Mouse (Mus musculus): Measurements from ENCODE around the gene Clic5. TPM values are rescaled to one million over a fixed set of nuclear protein-coding genes. Genes with fewer than 3 reads are reported as not detected.

The Clic5 gene
- polyA plus RNA-seq, 2 experiments: 0.24 to 0.31 TPM

DNA sequence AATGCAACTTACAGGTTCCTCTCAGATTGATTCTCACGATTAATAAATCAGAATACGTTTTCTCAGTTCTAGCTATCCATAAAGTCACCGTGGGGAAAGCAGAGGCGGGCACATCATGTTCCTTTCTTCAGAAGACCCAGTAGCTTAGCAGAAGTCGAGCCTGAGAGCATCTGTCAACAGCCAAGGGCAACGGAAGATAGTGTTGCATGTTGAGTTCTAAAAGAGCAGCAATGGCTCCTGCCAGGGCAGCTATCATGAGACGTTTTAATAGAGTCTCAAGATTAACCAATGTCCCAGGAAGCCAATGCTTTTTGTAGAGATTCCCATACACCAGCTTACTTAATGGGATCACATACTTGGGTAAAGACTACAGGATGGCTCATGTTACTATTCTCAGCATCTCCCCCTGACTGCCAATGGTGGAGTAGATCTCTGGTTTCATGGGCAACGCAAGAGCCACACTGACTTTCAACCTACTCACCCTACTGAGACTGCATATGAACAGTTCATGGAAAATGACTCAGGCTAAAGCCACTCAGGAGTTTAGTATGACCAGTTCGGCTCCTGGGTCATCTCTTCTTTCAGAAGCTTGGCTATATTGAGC, 26.9 kb downstream of the Clic5 start:
- Histone ChIP-seq H3K4me1 (replicated peaks; ENCODE audit: control insufficient read depth in 2 of 2, insufficient read depth in 2 of 2, low read length in 1 of 2) (0 out of 4 replicates have a peak, but pooled peaks cover 0 to 2% of the 10 kb centered on the region in 2 experiments), H3K27me3 (ENCODE audit: control insufficient read depth, insufficient read depth, low read length) (no peaks in the 10 kb centered on the region), H3K4me3 (ENCODE audit: insufficient read depth in 1 of 2, low read depth in 2 of 2, low read length in 2 of 2) (no peak overlapping the region), H3K27ac (no peak overlapping the region), H3K9ac (replicated peaks) (no peak overlapping the region), H3K36me3 (replicated peaks; ENCODE audit: control insufficient read depth, insufficient read depth, low read depth) (no peaks in the 10 kb centered on the region), H3K9me3 (ENCODE audit: control insufficient read depth, low read length) (no peaks in the 10 kb centered on the region), H3K4me2 (ENCODE audit: low read depth) (no peak overlapping the region)
- no peak for TF ChIP-seq CTCF (IDR thresholded peaks at IDR 0.05; ENCODE audit: low read depth)
- no peak for TF ChIP-seq EP300 (IDR thresholded peaks at IDR 0.05; ENCODE audit: low read depth)
- no peak for ATAC-seq (ENCODE audit: insufficient read depth)
- 63% methylated on average over 9 of the region's 9 CpGs for WGBS (ENCODE audit: insufficient replicate concordance)
- DNase-seq (ENCODE audit: low read depth in 3 of 3, low spot score in 3 of 3): no peak

DNA sequence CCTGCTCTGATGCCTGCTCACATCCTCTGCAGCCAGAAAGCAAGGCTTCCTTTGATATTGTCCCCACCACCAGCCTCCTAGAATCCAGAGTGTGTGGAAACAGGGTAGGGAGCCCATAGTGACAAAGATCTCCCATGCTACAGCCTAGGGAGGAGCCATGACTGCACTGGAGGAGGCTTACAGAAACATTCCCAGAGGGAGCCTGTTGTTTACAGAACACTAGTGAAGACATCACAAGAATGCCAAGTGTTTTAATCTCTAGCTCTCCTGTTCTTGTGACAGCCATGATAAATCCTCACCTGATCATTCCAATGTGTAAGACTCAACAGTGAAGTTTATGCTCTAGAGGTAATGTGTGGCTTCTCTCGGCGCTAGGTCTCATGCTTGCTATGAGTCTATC, 28.8 kb downstream of the Clic5 start:
- ATAC-seq (ENCODE audit: insufficient read depth): no peak
- Histone ChIP-seq H3K27me3 (ENCODE audit: control insufficient read depth, insufficient read depth, low read length) (no peaks in the 10 kb centered on the region), H3K36me3 (replicated peaks; ENCODE audit: control insufficient read depth, insufficient read depth, low read depth) (no peaks in the 10 kb centered on the region), H3K4me2 (ENCODE audit: low read depth) (no peak overlapping the region), H3K4me3 (ENCODE audit: insufficient read depth in 1 of 2, low read depth in 2 of 2, low read length in 2 of 2) (no peak overlapping the region), H3K27ac (no peak overlapping the region), H3K9me3 (ENCODE audit: control insufficient read depth, low read length) (no peaks in the 10 kb centered on the region), H3K9ac (replicated peaks) (no peak overlapping the region), H3K4me1 (replicated peaks; ENCODE audit: control insufficient read depth in 2 of 2, insufficient read depth in 2 of 2, low read length in 1 of 2) (no peaks in the 10 kb centered on the region)
- 39% methylated on average over 2 of the region's 2 CpGs for WGBS (ENCODE audit: insufficient replicate concordance)
- DNase-seq (ENCODE audit: low read depth in 3 of 3, low spot score in 3 of 3): no peak
- TF ChIP-seq EP300 (IDR thresholded peaks at IDR 0.05; ENCODE audit: low read depth): no peak
- TF ChIP-seq CTCF (IDR thresholded peaks at IDR 0.05; ENCODE audit: low read depth): no peak

DNA sequence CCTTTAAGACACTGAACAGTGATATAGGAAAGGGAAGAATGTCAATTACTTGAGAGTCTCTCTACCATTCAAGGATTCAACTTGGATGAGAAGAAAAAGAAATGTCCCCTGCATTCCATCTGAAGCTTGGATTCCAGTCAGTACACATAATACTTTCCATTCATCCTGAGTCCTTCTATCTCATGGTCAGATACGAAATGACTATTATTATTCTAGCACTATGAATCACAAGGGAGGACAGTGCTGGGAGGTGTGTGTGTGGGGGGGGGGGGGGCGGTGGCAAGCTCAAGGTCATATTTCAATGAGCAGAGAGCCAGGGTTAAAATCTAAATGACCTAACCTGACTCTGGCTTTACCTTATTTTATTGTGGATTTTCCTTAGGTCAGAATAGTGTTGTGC, 31.6 kb downstream of the Clic5 start:
- Histone ChIP-seq H3K36me3 (replicated peaks; ENCODE audit: control insufficient read depth, insufficient read depth, low read depth) (no peaks in the 10 kb centered on the region), H3K9me3 (ENCODE audit: control insufficient read depth, low read length) (no peaks in the 10 kb centered on the region), H3K27ac (no peak overlapping the region), H3K4me2 (ENCODE audit: low read depth) (no peak overlapping the region), H3K4me1 (replicated peaks; ENCODE audit: control insufficient read depth in 2 of 2, insufficient read depth in 2 of 2, low read length in 1 of 2) (no peaks in the 10 kb centered on the region), H3K9ac (replicated peaks) (no peak overlapping the region), H3K27me3 (ENCODE audit: control insufficient read depth, insufficient read depth, low read length) (no peaks in the 10 kb centered on the region), H3K4me3 (ENCODE audit: insufficient read depth in 1 of 2, low read depth in 2 of 2, low read length in 2 of 2) (no peak overlapping the region)
- TF ChIP-seq CTCF (IDR thresholded peaks at IDR 0.05; ENCODE audit: low read depth) (no peak), EP300 (IDR thresholded peaks at IDR 0.05; ENCODE audit: low read depth) (no peak)
- ATAC-seq (ENCODE audit: insufficient read depth): no peak
- no peak for DNase-seq (ENCODE audit: low read depth in 3 of 3, low spot score in 3 of 3)
- 51% methylated on average over 2 of the region's 2 CpGs for WGBS (ENCODE audit: insufficient replicate concordance)

DNA sequence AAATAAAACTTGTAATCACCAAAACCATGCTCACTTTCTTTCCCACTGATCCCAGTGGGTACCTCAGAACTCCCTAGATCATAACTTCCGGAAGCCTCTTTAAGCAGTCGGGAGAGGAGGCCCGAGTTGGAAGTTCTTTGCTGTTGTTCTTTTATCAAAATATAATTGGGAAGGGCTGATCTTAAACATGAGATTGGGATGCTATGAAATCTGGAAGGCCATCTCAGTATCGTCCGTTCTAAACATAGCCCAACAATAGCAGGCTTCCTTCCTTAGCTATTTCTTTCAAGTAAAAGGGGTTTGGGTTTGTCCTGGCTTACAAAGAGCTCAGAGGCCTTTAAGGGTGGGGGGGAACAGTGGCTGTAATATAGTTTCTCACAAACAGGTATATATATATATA, 40.0 kb downstream of the Clic5 start:
- 69% methylated on average over 5 of the region's 5 CpGs for WGBS (ENCODE audit: insufficient replicate concordance)
- no peak for ATAC-seq (ENCODE audit: insufficient read depth)

DNA sequence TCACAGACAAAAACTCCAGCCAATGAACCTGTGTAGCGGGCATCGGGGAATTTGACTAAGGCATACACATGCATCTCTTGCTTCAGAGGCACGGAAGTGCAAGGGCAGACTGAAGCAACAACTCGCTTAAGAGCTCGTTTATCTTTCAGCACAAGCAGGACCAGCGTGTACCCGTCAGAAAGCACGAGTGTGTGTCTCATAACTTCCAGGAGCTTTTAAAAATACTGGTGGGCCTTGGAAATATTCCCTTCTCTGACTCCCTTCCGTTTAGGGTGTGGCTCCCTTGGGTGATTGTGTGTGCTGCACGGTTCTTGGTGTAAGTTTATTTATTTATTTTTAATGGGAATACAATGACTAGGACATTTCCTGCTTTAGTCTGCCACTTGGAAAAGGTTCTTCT, 41.7 kb downstream of the Clic5 start:
- H3K27me3 ChIP-seq (ENCODE audit: control insufficient read depth, insufficient read depth, low read length): no peaks in the 10 kb centered on the region
- no peak overlapping the region for H3K9ac ChIP-seq (replicated peaks)
- H3K9me3 ChIP-seq (ENCODE audit: control insufficient read depth, low read length): no peaks in the 10 kb centered on the region
- no peak overlapping the region for H3K4me3 ChIP-seq (ENCODE audit: insufficient read depth in 1 of 2, low read depth in 2 of 2, low read length in 2 of 2)
- no peak overlapping the region for H3K27ac ChIP-seq
- no peak overlapping the region for H3K4me2 ChIP-seq (ENCODE audit: low read depth)
- no peak for DNase-seq (ENCODE audit: low read depth in 3 of 3, low spot score in 3 of 3)
- TF ChIP-seq EP300 (IDR thresholded peaks at IDR 0.05; ENCODE audit: low read depth) (no peak), CTCF (IDR thresholded peaks at IDR 0.05; ENCODE audit: low read depth) (no peak)
- no peak for ATAC-seq (ENCODE audit: insufficient read depth)
- 40% methylated on average over 10 of the region's 10 CpGs for WGBS (ENCODE audit: insufficient replicate concordance)
- no peaks in the 10 kb centered on the region for H3K4me1 ChIP-seq (replicated peaks; ENCODE audit: control insufficient read depth in 2 of 2, insufficient read depth in 2 of 2, low read length in 1 of 2)
- no peaks in the 10 kb centered on the region for H3K36me3 ChIP-seq (replicated peaks; ENCODE audit: control insufficient read depth, insufficient read depth, low read depth)

More for the DNA sequence above, 40.0 kb downstream of the Clic5 start:
- H3K4me3 ChIP-seq (ENCODE audit: insufficient read depth in 1 of 2, low read depth in 2 of 2, low read length in 2 of 2): no peak overlapping the region
- no peak for DNase-seq (ENCODE audit: low read depth in 3 of 3, low spot score in 3 of 3)
- H3K9ac ChIP-seq (replicated peaks): no peak overlapping the region
- H3K4me1 ChIP-seq (replicated peaks; ENCODE audit: control insufficient read depth in 2 of 2, insufficient read depth in 2 of 2, low read length in 1 of 2): no peaks in the 10 kb centered on the region
- H3K27ac ChIP-seq: no peak overlapping the region
- TF ChIP-seq EP300 (IDR thresholded peaks at IDR 0.05; ENCODE audit: low read depth) (no peak), CTCF (IDR thresholded peaks at IDR 0.05; ENCODE audit: low read depth) (no peak)
- H3K4me2 ChIP-seq (ENCODE audit: low read depth): no peak overlapping the region
- no peaks in the 10 kb centered on the region for H3K27me3 ChIP-seq (ENCODE audit: control insufficient read depth, insufficient read depth, low read length)
- no peaks in the 10 kb centered on the region for H3K36me3 ChIP-seq (replicated peaks; ENCODE audit: control insufficient read depth, insufficient read depth, low read depth)
- no peaks in the 10 kb centered on the region for H3K9me3 ChIP-seq (ENCODE audit: control insufficient read depth, low read length)

Measured in liver, embryonic 14.5 days (tissue).